Mouse (Mus musculus): ENCODE results near the gene Tmem59l.

- TF ChIP-seq CTCF (IDR thresholded peaks at IDR 0.05; ENCODE audit: control insufficient read depth, insufficient read depth, insufficient read length), result no peak
- no peak for TF ChIP-seq MYOD1 (IDR thresholded peaks at IDR 0.05; ENCODE audit: control insufficient read depth, insufficient read length, low read depth)
- TF ChIP-seq CEBPB (IDR thresholded peaks at IDR 0.05; ENCODE audit: low read depth), result no peak
- TF ChIP-seq USF1 (IDR thresholded peaks at IDR 0.05; ENCODE audit: low read depth), result no peak
Measured at GRCm38 (mm10) chr8:70441565-70441964, 45.6 kb downstream of the Tmem59l start.

Measured in C2C12 (cell line).